Mouse (Mus musculus): ENCODE data around the gene Ang. TPM values are rescaled to one million over a fixed set of nuclear protein-coding genes. Genes with fewer than 3 reads are reported as not detected.

The Ang gene
- polyA plus RNA-seq, 1 experiment, result 3.5 TPM

DNA sequence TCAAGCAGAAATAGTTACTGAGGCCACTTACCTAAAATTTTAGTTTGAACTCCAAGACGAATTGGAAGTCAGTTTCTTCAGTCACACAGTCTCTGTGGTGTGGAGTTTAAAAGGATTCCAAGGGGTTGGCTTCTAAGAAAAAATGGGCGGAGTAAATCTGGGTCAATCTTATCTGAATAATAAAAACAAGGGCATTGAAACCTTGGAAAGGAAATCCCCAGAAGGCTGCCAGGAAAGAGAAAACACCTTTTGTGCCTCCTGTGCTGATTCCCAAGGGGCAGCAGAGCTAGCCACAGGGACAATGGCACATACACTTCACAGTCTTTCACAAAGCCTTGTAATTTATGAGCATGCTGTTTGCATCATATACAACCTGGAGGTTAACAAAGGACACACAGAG, 55.7 kb downstream of the Ang start, which contains the start of gene Rnase1:
Gene Rnase1, minus strand, starts transcription at position 101 of the 400 bp plus-strand sequence.
- no peak within 1 kb of the TSS for H3K27ac ChIP-seq (ENCODE audit: insufficient read depth, low read length)
- no peaks in the 10 kb centered on the region for H3K27me3 ChIP-seq (ENCODE audit: control insufficient read depth, insufficient read depth, low read length)
- DNase-seq (ENCODE audit: low read depth in 1 of 2, low spot score in 2 of 2), result no peak
- 77% methylated on average over 2 of the region's 2 CpGs for WGBS
- no peaks in the 10 kb centered on the region for H3K4me1 ChIP-seq (ENCODE audit: control insufficient read depth, insufficient read depth, insufficient read length)
- TF ChIP-seq CTCF (IDR thresholded peaks at IDR 0.05; ENCODE audit: extremely low read depth, insufficient read depth, insufficient read length, insufficient replicate concordance) (no peak), POLR2A (IDR thresholded peaks at IDR 0.05; ENCODE audit: low read depth, low read length) (no peak)
- H3K4me3 ChIP-seq (ENCODE audit: extremely low read depth, insufficient read depth, insufficient read length), result no peak within 1 kb of the TSS
- H3K36me3 ChIP-seq (ENCODE audit: control insufficient read depth, insufficient read depth, low read length), result no peaks in the 10 kb centered on the region

DNA sequence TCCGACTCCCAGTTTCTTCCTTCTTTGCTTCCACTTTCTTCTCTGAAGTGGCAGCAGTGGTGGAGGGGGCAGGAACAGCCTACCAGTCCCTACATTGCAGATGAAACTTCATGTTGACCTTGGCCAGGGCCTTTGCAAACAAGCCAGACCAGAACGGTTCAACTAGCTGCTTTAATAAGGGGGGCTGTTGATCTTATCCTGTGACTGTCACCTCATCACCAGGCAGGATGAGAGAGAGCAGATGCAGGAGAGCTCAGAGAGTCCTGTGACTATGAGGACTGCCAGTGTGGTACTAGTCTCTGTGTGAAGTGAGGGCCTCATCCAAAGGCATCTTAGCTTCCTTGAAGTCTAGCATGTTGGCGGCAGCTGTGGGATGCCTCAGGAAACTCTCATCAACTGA, 57.1 kb downstream of the Ang start:
- H3K4me3 ChIP-seq (ENCODE audit: extremely low read depth, insufficient read depth, insufficient read length), result no peak overlapping the region; the same call in 1 of the 2 replicates
- no peak overlapping the region for H3K27ac ChIP-seq (ENCODE audit: insufficient read depth, low read length)
- H3K4me1 ChIP-seq (ENCODE audit: control insufficient read depth, insufficient read depth, insufficient read length), result no peaks in the 10 kb centered on the region
- no peak for DNase-seq (ENCODE audit: low read depth in 1 of 2, low spot score in 2 of 2)
- WGBS, result 90% methylated on average over 3 of the region's 3 CpGs
- H3K27me3 ChIP-seq (ENCODE audit: control insufficient read depth, insufficient read depth, low read length), result no peaks in the 10 kb centered on the region
- no peaks in the 10 kb centered on the region for H3K36me3 ChIP-seq (ENCODE audit: control insufficient read depth, insufficient read depth, low read length)
- TF ChIP-seq CTCF (IDR thresholded peaks at IDR 0.05; ENCODE audit: extremely low read depth, insufficient read depth, insufficient read length, insufficient replicate concordance), result no peak
- no peak for TF ChIP-seq POLR2A (IDR thresholded peaks at IDR 0.05; ENCODE audit: low read depth, low read length)

DNA sequence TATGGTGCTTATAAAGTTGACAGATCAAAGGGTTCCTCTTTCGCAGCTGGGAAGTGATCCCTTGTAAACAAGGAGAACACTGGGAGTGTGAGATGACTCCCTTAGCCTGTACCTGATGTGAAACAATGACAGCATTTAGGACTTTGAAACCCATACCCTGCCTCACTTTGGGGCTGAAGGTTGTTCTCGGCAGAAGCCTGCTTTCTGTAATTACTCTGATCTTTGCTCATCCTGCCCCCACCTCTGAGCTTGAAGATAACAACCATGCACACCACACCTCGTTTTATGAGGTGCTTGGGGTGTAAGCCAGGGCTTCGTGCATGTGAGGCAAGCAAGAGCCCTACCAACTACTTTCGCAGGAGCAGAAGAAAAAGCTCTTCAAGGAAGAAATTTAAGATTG, 58.2 kb downstream of the Ang start:
- H3K36me3 ChIP-seq (ENCODE audit: control insufficient read depth, insufficient read depth, low read length), result no peaks in the 10 kb centered on the region
- no peak for DNase-seq (ENCODE audit: low read depth in 1 of 2, low spot score in 2 of 2)
- H3K4me1 ChIP-seq (ENCODE audit: control insufficient read depth, insufficient read depth, insufficient read length), result no peaks in the 10 kb centered on the region
- WGBS, result 83% methylated on average over 5 of the region's 5 CpGs
- no peak overlapping the region for H3K4me3 ChIP-seq (ENCODE audit: extremely low read depth, insufficient read depth, insufficient read length)
- H3K27ac ChIP-seq (ENCODE audit: insufficient read depth, low read length), result no peak overlapping the region
- TF ChIP-seq CTCF (IDR thresholded peaks at IDR 0.05; ENCODE audit: extremely low read depth, insufficient read depth, insufficient read length, insufficient replicate concordance) (no peak), POLR2A (IDR thresholded peaks at IDR 0.05; ENCODE audit: low read depth, low read length) (no peak)
- H3K27me3 ChIP-seq (ENCODE audit: control insufficient read depth, insufficient read depth, low read length), result no peaks in the 10 kb centered on the region

DNA sequence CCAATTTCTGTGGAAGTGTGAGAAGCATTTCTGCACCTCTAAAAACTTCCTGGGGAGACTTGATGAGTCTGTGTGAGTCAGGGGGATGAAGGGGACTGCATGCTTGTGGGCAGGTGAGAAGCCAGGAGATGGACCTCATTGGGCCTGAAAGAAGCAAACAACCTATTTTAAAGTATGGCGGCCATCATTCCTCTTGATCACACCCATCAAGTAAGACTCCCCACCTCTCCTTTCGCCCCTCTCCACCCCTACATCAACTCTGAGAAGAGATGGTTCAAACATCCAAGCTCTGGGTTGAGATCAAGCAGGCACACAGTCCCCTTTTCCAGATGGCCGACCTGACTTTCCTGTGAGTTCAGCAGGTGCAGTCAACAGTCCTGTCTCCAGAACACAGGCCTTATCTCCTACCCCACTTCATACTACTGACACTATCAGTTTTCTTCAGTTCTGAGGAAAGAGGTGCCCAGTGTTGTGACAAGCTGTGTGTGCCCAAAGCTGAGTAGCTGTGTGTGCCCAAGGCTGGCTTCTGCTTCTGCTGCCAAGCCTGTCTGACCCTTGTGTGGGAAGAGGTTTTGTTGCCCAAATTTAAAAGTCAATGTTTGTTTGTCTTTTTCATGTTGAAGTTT, 59.4 kb downstream of the Ang start:
- WGBS, result 84% methylated on average over 3 of the region's 3 CpGs
- no peak for DNase-seq (ENCODE audit: low read depth in 1 of 2, low spot score in 2 of 2)
- Histone ChIP-seq H3K4me1 (ENCODE audit: control insufficient read depth, insufficient read depth, insufficient read length) (no peaks in the 10 kb centered on the region), H3K27me3 (ENCODE audit: control insufficient read depth, insufficient read depth, low read length) (no peaks in the 10 kb centered on the region), H3K36me3 (ENCODE audit: control insufficient read depth, insufficient read depth, low read length) (no peaks in the 10 kb centered on the region), H3K4me3 (ENCODE audit: extremely low read depth, insufficient read depth, insufficient read length) (no peak overlapping the region), H3K27ac (ENCODE audit: insufficient read depth, low read length) (no peak overlapping the region)
- TF ChIP-seq CTCF (IDR thresholded peaks at IDR 0.05; ENCODE audit: extremely low read depth, insufficient read depth, insufficient read length, insufficient replicate concordance), result no peak
- TF ChIP-seq POLR2A (IDR thresholded peaks at IDR 0.05; ENCODE audit: low read depth, low read length), result no peak

Other genes with a start within 250 kb of the Ang start
- gene Tep1, start 220.6 kb upstream of the Ang start, polyA plus RNA-seq (2012; rRNA removed), result 37.8 and 38.4 TPM in 2 replicates
- 0.09 and 0.18 TPM in 2 replicates for gene Klhl33, start 193.6 kb upstream of the Ang start, polyA plus RNA-seq (2012; rRNA removed)
- 74.2 and 145 TPM in 2 replicates for gene Osgep, start 166.3 kb upstream of the Ang start, polyA plus RNA-seq (2012; rRNA removed)
- gene Apex1, start 166.2 kb upstream of the Ang start, polyA plus RNA-seq (2012; rRNA removed), result 22.7 and 26.8 TPM in 2 replicates
- 87.3 and 131 TPM in 2 replicates for gene Pip4p1, start 160.3 kb upstream of the Ang start, polyA plus RNA-seq (2012; rRNA removed)
- 21.4 and 27.0 TPM in 2 replicates for gene Pnp, start 160.1 kb upstream of the Ang start, polyA plus RNA-seq (2012; rRNA removed)
- 26.2 and 28.4 TPM in 2 replicates for gene Gm49342, start 146.6 kb upstream of the Ang start, polyA plus RNA-seq (2012; rRNA removed)
- gene Pnp2, start 135.2 kb upstream of the Ang start, polyA plus RNA-seq (2012; rRNA removed), result 2.7 and 3.1 TPM in 2 replicates
- not detected in 2 replicates for gene Rnase10, start 83.4 kb upstream of the Ang start, polyA plus RNA-seq (2012; rRNA removed)
- not detected in 2 replicates for gene Rnase9, start 49.3 kb upstream of the Ang start, polyA plus RNA-seq (2012; rRNA removed)
- gene Rnase11, start 41.0 kb upstream of the Ang start, polyA plus RNA-seq (2012; rRNA removed), result not detected in 2 replicates
- gene Rnase12, start 33.5 kb upstream of the Ang start, polyA plus RNA-seq (2012; rRNA removed), result 0.68 and 1.1 TPM in 2 replicates
- not detected in 2 replicates for gene Olfr750, start 16.7 kb upstream of the Ang start, polyA plus RNA-seq (2012; rRNA removed)
- gene Rnase4, start 73 bp upstream of the Ang start, polyA plus RNA-seq (2012; rRNA removed), result 18.2 TPM in 2 replicates
- gene Eddm3b, start 23.3 kb downstream of the Ang start, polyA plus RNA-seq (2012; rRNA removed), result not detected in 2 replicates
- gene Rnase6, start 32.8 kb downstream of the Ang start, polyA plus RNA-seq (2012; rRNA removed), result 90.3 and 109 TPM in 2 replicates
- gene Rnase1, start 55.6 kb downstream of the Ang start, polyA plus RNA-seq (2012; rRNA removed), result 1,669 and 1,717 TPM in 2 replicates
- gene Rnase2b, start 71.1 kb downstream of the Ang start, polyA plus RNA-seq (2012; rRNA removed), result not detected in 2 replicates
- gene Ang2, start 108.0 kb downstream of the Ang start, polyA plus RNA-seq (2012; rRNA removed), result 0.09 TPM in 1 of 2 replicates, not detected in the other
- gene Ear14, start 112.2 kb downstream of the Ang start, polyA plus RNA-seq (2012; rRNA removed), result not detected in 2 replicates
- gene Rnase2a, start 165.0 kb downstream of the Ang start, polyA plus RNA-seq (2012; rRNA removed), result not detected in 2 replicates

Data from spleen, adult 2 months (tissue).